ENCODE assay signal across 23 mouse cellular contexts in the genomic region with DNA sequence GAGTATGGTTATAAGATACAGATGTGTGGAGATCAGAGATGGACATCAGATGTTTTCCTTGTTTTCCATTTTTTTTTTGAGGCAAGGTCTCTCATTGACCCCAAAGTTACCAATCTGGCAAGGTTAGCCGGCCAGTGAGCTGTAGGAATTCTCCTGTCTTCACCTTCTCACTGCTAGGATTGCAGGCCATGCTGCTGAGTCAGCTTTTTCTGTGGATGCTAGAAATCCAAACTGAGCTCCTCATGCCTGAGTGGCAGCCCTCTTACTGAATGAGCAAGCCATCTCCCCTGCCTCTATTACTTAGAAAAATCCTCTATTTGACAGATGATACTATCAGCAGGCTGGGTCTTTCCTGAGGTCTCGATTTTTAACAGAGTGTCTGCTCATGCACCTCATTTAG. TPM values are rescaled to one million over a fixed set of nuclear protein-coding genes. Genes with fewer than 3 reads are reported as not detected.
A peak's percentile ranks its signal among the peaks of the same experiment; 100 is the strongest.
DNase-seq lines count a peak whose midpoint lies in the region; TF ChIP-seq lines count a peak whose summit lies in the region.
"Had no signal": no experiment of that assay in that cellular context is flagged by ENCODE, and none has a peak within 500 bp of the region (broad histone marks: within the 10 kb centered on the region; RNA-seq: fewer than 3 reads in every experiment).

No protein-coding gene starts in this region.

- WGBS in macrophage (ENCODE audit: missing documents), result 89% methylated on average over 2 of the region's 2 CpGs

- H3K79me2 ChIP-seq in macrophage (ENCODE audit: inconsistent target), result no peaks in the 10 kb centered on the region

- H3K4me1 ChIP-seq in ES-E14 (ENCODE audit: control insufficient read depth in 2 of 2, insufficient read depth in 2 of 2, low read length in 2 of 2, poor library complexity in 1 of 2), result no peaks in the 10 kb centered on the region
- H3K4me1 ChIP-seq: forebrain, embryonic 13.5 days; forebrain, embryonic 15.5 days had no signal

- H3K9me3 ChIP-seq in ES-E14 (ENCODE audit: control insufficient read depth, insufficient read depth, low read depth, low read length), result no peaks in the 10 kb centered on the region
- H3K9me3 ChIP-seq: embryonic facial prominence, embryonic 10.5 days; embryonic facial prominence, embryonic 12.5 days; forebrain, embryonic 13.5 days; forebrain, embryonic 15.5 days had no signal

- H3K9ac ChIP-seq in ES-E14 (ENCODE audit: insufficient read depth, low read depth, low read length, poor library complexity, severe bottlenecking), result no peak overlapping the region
- H3K9ac ChIP-seq: embryonic facial prominence, embryonic 12.5 days; forebrain, embryonic 13.5 days; forebrain, embryonic 15.5 days; forebrain, postnatal 0 days had no signal

- H3K27ac ChIP-seq in layer of hippocampus, adult 2 months, result peak overlapping the region; percentile 60; the same call in 1 of the 2 replicates
- no peak overlapping the region for H3K27ac ChIP-seq in ES-E14 (ENCODE audit: insufficient read depth, low read depth, low read length, poor library complexity, severe bottlenecking)
- H3K27ac ChIP-seq in macrophage, result peak overlapping the region; percentile 12; the same call in 1 of the 2 replicates
- H3K27ac ChIP-seq: embryonic facial prominence, embryonic 10.5 days; embryonic facial prominence, embryonic 12.5 days; forebrain, embryonic 13.5 days; forebrain, embryonic 15.5 days had no signal

- H3K36me3 ChIP-seq in ES-E14 (ENCODE audit: control insufficient read depth, insufficient read depth, low read length, poor library complexity, severe bottlenecking) (no peaks in the 10 kb centered on the region), macrophage (ENCODE audit: inconsistent target) (0 out of 2 replicates have a peak, but pooled peaks cover 11% of the 10 kb centered on the region)

- TF ChIP-seq CTCF in layer of hippocampus, adult 2 months (conservative IDR thresholded peaks at IDR 0.05), result no peak

- no peak for DNase-seq in layer of hippocampus, adult 2 months (ENCODE audit: low spot score in 2 of 2)
- no peak for DNase-seq in layer of hippocampus, adult 9-10 months (ENCODE audit: low spot score)
- DNase-seq in 3T3-L1 (ENCODE audit: low read depth, low spot score) (peak; percentile 17), ES-E14 (ENCODE audit: low read depth, low spot score) (no peak)
- no peak for DNase-seq in heart, adult 11 months
- DNase-seq in adrenal gland, adult 8-10 months, result no peak
- DNase-seq: adrenal gland, postnatal 10 days; adrenal gland, postnatal 25 days; cerebellum, adult 11 months; cerebellum, adult 18-20 months; cerebellum, adult 8-10 months; cerebellum, adult 9-11 months; cerebellum, postnatal 14 days; cerebellum, postnatal 36 days; forebrain, postnatal 0 days had no signal

- no peak overlapping the region for H3K4me3 ChIP-seq in layer of hippocampus, adult 2 months
- H3K4me3 ChIP-seq in ES-E14 (ENCODE audit: insufficient read depth in 1 of 2, low read depth in 1 of 2, low read length in 2 of 2, poor library complexity in 1 of 2, severe bottlenecking in 1 of 2) (no peak overlapping the region), macrophage (ENCODE audit: inconsistent target) (no peak overlapping the region)
- H3K4me3 ChIP-seq: embryonic facial prominence, embryonic 10.5 days; embryonic facial prominence, embryonic 12.5 days; forebrain, embryonic 13.5 days; forebrain, embryonic 15.5 days had no signal

- in situ Hi-C loops in ES-E14 (cut with MboI; ENCODE audit: low sequenced_read_pairs in 2 of 2, unreplicated experiment in 2 of 2), result no loop called here

TF ChIP-seq in ES-E14, 5 proteins besides CTCF, POLR2A, EP300 and RAD21:
- TF ChIP-seq CHD2 (IDR thresholded peaks at IDR 0.05; ENCODE audit: low read depth, low read length) (no peak), MAFK (IDR thresholded peaks at IDR 0.05; ENCODE audit: insufficient read depth, low read depth, low read length) (peak; percentile 82)

RNA-seq across cellular contexts. Expression of a gene that starts 52.1 kb away (rescaled TPM):
- not detected for total RNA-seq in layer of hippocampus, adult 2 months (2021)
- total RNA-seq in ES-E14 (2012; rRNA removed), result 0.09 TPM in 1 of 2 replicates, not detected in the other
- 1 to 10 TPM in 12 of 26 experiments, under 1 TPM in 5, not detected in 9; 0.26 to 3.9 (median 1.7) TPM for total RNA-seq in macrophage (2018; cell fraction: chromatin; rRNA removed)
- 1 to 10 TPM; 1.5 to 7.7 (median 3.9) TPM for total RNA-seq in macrophage (2018; cell fraction: cytosol; rRNA removed)
- 1 to 10 TPM in 13 of 26 experiments, under 1 TPM in 9, not detected in 4; 0.23 to 3.0 (median 1.5) TPM for total RNA-seq in macrophage (2018; cell fraction: nucleus; rRNA removed)
- polyA plus RNA-seq in macrophage (2018), result 1.8 to 14.9 TPM (median 5.9 TPM) in 3 replicates
- 1 to 10 TPM in 1 of 4 experiments, under 1 TPM in 2, not detected in 1; 0.25 to 1.2 (median 0.31) TPM for total RNA-seq in adrenal gland, adult 8-10 months (2022)
- total RNA-seq: forebrain, postnatal 0 days had no signal
- polyA plus RNA-seq: activated CD4-positive, CD25-positive, alpha-beta regulatory T cell, adult 4 months; brain, embryonic 14.5 days; Patski had no signal

RNA-seq across cellular contexts. Expression of a gene that starts 55.1 kb away (rescaled TPM):
- total RNA-seq in layer of hippocampus, adult 2 months (2021), result 10 to 100 TPM; 26.3 to 26.6 TPM
- 40.8 and 47.3 TPM in 2 replicates for total RNA-seq in ES-E14 (2012; rRNA removed)
- 10 to 100 TPM in 10 of 26 experiments, 1 to 10 TPM in 16; 1.8 to 24.0 (median 8.8) TPM for total RNA-seq in macrophage (2018; cell fraction: chromatin; rRNA removed)
- 10 to 100 TPM; 10.6 to 29.0 (median 21.1) TPM for total RNA-seq in macrophage (2018; cell fraction: cytosol; rRNA removed)
- total RNA-seq in macrophage (2018; cell fraction: nucleus; rRNA removed), result 10 to 100 TPM in 20 of 26 experiments, 1 to 10 TPM in 6; 4.6 to 40.4 (median 15.8) TPM
- polyA plus RNA-seq in macrophage (2018), result 15.0 to 35.3 TPM (median 29.0 TPM) in 3 replicates
- total RNA-seq in adrenal gland, adult 8-10 months (2022), result 10 to 100 TPM; 25.9 to 34.6 (median 29.9) TPM
